Mouse (Mus musculus) frontal cortex, adult 2 months (tissue): Measurements from ENCODE around the gene Acrbp. TPM values are rescaled to one million over a fixed set of nuclear protein-coding genes. Genes with fewer than 3 reads are reported as not detected.
A peak's percentile ranks its signal among the peaks of the same experiment; 100 is the strongest.
"Not testable (repeated sequence)": the region's sequence is repeated elsewhere in the genome, so short reads cannot be mapped to it uniquely, and the experiment has no call there.

Experiments used
- DNase-seq, 2 experiments: peaks; one replicate each; pipeline ENCODE4 v3.0.0; 2022; ENCODE audit warnings: low spot score in 1 of 2; ENCODE audit errors: extremely low spot score in 1 of 2
- polyA plus RNA-seq: library from polyadenylated mRNA; depleted of rRNA; stranded (reverse); fragments of >200 nt; gene quantifications from 2 replicates; pipeline ENCODE4 v1.2.3, GENCODE M21; 2012; rRNA removed

Acrbp gene
- 23.0 and 23.9 TPM in 2 replicates for polyA plus RNA-seq

DNA sequence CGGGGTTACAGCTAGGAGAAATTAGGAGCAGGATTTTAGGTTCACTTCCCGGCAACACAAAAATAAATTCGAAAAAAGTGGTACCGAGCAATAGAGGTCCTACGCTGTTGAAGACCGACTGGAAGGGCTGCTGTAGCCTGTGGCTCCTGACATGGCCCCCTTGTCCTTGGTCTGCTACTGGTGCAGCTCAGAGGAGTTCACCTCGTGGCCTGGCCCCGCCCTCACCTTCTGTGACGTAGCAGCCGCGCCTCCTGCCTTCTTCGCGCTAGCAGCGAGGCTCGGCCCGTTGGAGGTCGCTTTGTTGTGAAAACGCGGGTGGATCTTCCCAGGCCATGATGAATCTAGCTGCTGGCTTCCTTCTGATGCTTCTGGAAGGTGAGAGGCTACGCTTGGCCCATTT lies at the start of gene Acrbp:
Gene Acrbp, plus strand, starts transcription at position 12 of the 400 bp plus-strand sequence.
- DNase-seq, result no peak

DNA sequence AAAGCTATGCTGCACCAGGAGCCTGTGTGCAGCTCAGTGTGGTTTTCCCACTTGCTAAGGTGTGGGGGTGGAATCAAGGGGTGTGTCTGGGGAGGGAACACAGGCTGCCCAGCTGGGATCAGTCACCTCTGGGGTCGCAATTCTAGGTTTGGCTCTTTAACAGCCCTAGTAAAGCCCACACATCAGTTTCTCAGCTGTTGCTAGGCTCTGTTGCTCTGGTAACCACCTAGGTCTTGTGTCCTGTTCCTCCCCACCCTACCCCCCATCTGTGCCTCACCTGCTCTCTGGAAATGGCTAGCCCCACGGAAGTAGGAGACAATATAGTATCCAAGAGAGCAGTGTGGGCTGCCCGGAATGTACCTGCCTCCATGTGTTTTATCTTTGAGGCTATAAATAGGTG lies 45.8 kb upstream of the Acrbp start:
- DNase-seq, result no peak

GRCm38 (mm10) chr6:125005086-125005485 lies 44.4 kb upstream of the Acrbp start:
- peak in 1 of 2 experiments; percentile 60 for DNase-seq

DNA sequence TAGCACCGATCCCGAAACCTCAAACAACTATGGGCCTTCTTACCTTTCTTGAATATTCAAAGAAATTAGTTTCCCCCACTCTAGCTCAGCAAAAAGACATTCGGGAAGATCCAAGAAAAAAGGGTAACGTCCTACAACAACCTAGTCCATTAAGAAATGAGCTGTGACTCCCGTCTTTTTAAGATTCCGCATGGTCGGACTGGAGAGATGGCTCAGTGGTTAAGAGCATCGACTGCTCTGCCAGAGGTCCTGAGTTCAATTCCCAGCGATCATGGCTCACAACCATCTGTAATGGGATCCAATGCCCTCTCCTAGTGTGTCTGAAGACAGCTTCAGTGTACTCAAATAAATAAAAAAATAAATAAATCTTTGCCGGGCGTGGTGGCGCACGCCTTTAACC lies 41.4 kb upstream of the Acrbp start:
- no peak for DNase-seq

- peak; percentile 99 for DNase-seq
Observed at GRCm38 (mm10) chr6:125008586-125009128, 40.8 kb upstream of the Acrbp start.

DNA sequence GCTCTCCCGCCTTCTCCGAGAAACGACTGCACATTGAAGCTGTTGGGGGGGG lies 40.5 kb upstream of the Acrbp start, which contains the start of gene Zfp384:
Gene Zfp384, plus strand, starts transcription at position 17 of the 52 bp plus-strand sequence.
- DNase-seq, result no peak

- peak in 1 of 2 experiments; percentile 69 for DNase-seq
Observed at GRCm38 (mm10) chr6:125009181-125010073, 40.1 kb upstream of the Acrbp start.

DNA sequence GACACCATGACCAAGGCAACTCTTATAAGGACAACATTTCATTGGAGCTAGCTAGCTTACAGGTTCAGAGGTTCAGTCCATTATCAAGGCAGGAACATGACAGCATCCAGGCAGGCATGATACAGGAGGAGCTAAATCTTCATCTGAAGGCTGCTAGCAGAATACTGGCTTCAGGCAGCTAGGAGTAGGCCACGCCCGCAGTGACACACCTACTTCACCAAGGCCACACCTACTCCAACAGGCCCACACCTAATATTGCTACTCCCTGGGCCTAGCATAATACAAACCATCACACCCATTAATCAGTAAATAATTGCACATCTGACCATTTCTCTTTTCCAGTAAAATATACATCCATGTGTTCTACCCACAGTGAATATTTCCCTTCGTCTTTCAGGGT lies 31.8 kb upstream of the Acrbp start:
- no peak for DNase-seq

DNA sequence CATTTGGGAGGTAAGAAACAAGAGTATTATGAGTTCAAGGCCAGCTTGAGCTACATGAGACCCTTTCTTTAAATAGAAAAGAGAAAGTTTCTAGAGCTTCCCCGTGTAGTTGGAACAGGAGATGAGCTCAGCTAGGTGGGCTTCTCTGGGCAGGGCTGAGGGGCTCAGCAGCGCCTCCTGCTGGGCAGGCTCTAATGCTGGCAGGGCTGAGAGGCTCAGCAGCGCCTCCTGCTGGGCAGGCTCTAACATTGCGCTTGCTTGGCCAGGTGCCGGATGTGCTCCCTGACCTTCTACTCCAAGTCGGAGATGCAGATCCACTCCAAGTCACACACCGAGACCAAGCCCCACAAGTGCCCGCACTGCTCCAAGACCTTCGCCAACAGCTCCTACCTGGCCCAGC lies 19.0 kb upstream of the Acrbp start:
- peak in 1 of 2 experiments; percentile 30 for DNase-seq

DNA sequence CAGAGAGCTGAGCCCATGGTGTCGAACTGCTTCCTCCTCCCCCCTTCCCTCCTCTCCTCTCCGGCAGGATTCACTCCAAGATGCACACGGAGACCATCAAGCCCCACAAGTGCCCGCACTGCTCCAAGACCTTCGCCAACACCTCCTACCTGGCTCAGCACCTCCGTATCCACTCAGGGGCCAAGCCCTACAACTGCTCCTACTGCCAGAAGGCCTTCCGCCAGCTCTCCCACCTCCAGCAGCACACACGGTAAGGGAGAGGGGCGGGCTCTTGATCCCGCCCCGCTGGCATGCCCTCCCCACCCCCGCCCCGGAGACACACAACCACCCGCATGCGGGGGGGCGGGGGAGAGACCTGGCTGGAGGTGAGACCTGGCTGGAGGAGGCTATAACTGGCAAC lies 17.9 kb upstream of the Acrbp start:
- no peak for DNase-seq

DNA sequence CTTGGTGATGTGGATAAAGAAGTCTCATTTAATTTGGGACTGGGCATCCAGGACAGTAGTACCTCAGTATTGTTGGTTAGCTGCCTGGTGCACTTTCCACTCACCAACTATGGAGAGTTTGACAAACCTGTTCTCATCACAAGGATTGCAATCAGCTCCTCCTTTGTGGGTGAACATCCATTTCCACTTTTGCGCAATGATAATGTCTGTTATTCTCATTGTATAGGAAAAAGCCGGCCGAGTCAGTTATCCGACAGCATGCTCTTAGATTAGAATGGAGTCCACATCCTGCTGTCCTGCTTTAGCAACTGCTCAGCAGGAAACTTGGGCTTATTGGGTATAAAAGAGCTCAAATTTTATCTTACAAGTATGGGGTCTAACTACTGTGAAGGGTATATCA lies 10.8 kb upstream of the Acrbp start:
- DNase-seq, result no peak

DNA sequence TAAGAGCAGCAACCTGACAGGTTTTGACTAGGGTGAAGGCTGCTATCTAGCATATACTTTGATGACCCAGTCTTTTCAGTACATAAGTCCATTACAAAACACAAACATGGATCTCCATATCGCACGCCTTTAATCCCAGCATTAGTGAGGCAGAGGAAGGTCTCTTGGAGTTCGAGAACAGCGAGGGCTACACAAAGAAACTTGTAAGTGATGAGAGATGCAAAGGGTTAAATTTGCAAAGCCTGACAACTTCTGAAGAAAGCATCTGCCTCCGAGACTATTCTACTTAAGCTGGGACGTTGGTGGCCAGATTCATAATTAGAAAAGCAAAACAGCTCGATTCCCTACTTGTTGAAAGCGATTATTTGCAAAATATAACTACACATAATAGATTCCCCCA lies 10.4 kb upstream of the Acrbp start:
- no peak for DNase-seq

GRCm38 (mm10) chr6:125039533-125040153 lies 9.8 kb upstream of the Acrbp start, which contains the start of gene Ing4:
Gene Ing4 (plus strand): TSS chr6:125039760.
- peak; percentile 90 to 93 for DNase-seq

- no peak for DNase-seq
Observed at GRCm38 (mm10) chr6:125040221-125040620, 9.3 kb upstream of the Acrbp start.

DNA sequence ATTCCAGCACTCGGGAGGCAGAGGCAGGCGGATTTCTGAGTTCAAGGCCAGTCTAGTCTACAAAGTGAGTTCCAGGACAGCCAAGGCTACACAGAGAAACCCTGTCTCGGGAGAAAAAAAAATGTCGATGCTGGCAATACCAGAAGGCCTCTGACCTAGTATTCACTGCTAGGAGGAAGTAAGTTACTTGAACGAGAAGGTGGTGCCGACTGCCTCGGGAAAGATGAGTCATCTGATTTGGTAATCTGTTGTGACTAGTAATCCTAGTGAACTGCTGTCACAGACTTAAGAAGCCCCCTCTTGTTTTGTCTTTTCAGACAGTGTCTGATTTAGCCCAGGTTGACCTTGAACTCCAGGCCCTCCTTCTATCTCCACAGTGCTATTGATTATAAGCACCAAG lies 8.4 kb upstream of the Acrbp start:
- no peak for DNase-seq

DNA sequence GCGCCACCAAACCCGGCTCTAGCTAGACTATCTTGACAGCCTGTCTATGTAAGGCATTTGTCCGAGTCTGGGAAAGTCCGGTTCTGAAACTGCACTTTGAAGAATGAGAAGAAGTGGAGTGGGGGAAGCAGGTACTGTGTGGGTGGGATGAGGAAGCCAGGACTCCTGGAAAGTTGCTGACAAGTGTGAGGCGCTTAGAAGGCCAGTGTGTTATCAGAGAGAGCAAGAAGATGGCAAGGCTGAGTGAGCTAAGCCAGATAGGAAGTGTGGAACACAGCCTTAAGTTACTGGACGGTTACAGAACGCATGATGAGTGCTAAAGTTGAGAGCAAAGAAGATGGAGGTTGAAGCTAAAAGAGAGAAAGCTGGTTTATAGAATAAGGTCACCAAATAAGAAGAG lies 7.4 kb upstream of the Acrbp start:
- DNase-seq, result no peak

GRCm38 (mm10) chr6:125046691-125047090 lies 2.8 kb upstream of the Acrbp start:
- DNase-seq, result peak in 1 of 2 experiments; percentile 85

- DNase-seq, result no peak
Observed at GRCm38 (mm10) chr6:125051237-125051636, 1.7 kb downstream of the Acrbp start.

- DNase-seq, result no peak
Observed at GRCm38 (mm10) chr6:125061493-125061892, 12.0 kb downstream of the Acrbp start.

GRCm38 (mm10) chr6:125062511-125062910 lies 13.0 kb downstream of the Acrbp start:
- no peak for DNase-seq

- no peak for DNase-seq
Observed at GRCm38 (mm10) chr6:125063906-125064305, 14.4 kb downstream of the Acrbp start.

DNA sequence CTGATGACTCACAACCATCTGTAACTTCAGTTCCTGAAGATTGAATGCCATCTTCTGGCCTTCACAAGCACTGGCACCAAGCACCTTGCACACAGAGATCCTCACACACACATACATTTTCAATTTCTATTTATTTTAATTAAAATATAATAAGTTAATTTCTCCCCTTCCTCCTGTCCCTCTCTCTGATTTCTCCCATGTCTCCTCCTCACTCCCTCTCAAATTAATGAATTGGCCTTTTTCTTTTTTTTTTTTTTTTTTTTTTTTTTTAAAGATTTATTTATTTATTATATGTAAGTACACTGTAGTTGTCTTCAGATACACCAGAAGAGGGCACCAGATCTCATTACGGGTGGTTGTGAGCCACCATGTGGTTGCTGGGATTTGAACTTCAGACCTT lies 15.7 kb downstream of the Acrbp start:
- DNase-seq, result not testable (repeated sequence)
